Mouse (Mus musculus): Measurements from ENCODE around the gene Plin5.

Gene Plin5

DNA sequence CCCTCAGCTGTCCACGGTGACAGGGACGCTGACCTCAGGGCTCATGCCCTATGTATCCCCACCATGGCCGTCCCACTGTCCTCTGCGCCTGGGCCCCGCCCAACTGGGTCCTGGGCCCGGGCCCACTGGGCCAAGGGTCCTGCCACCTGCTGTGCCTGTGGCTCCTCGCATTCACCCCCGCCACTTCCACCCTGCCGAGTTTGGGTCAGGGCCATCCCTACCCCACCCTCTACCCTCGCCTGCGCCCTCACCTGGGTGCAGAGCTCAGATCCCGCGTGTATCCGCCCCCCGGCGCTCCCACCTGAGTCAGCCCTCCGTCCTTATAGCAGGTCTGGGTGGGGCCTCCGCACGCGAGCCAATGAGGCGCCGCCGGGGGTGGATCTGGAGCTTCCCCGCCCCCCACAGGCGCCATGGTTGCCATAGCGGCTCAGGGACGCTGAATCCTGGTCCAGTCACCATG is at the start of gene Plin5:
TSS of gene Plin5 (minus strand) at position 346 of the 460 bp plus-strand sequence.
- Histone ChIP-seq H3K27me3 (ENCODE audit: insufficient read depth, low read length) (peaks cover 58% of the 10 kb centered on the region), H3K4me3 (replicated peaks; ENCODE audit: low read length) (peak within 1 kb of the TSS; percentile 85), H3K9me3 (ENCODE audit: low read length) (peaks cover 3% of the 10 kb centered on the region), H3K36me3 (ENCODE audit: insufficient read depth, low read length) (no peaks in the 10 kb centered on the region), H3K4me1 (replicated peaks; ENCODE audit: low read depth, low read length) (peaks cover 57% of the 10 kb centered on the region)
- TF ChIP-seq NANOG (IDR thresholded peaks at IDR 0.05; ENCODE audit: borderline replicate concordance, low read length) (no peak), POU5F1 (IDR thresholded peaks at IDR 0.05; ENCODE audit: borderline replicate concordance, low read length) (no peak), CTCF (conservative IDR thresholded peaks at IDR 0.05; ENCODE audit: low read length) (no peak)

DNA sequence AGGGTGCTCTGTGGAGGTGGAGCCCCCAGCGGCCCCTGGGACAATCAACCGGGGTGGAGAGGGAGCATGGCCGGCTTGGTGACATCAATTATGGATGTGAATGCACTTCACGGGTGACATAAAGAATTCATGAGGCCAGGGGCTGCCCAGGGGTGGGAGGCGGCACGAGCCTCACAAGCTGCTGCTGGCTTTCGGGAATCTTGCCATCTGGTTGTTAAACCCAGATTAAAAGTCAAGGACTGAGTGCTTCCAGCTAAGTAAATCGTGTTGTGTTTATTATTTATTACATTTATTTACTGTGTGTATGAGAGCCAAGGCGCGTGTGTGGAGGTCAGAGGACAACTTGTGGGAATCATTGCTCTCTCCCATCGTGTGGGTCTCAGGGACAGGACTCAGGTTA is 48.3 kb upstream of the Plin5 start:
- no peak overlapping the region for H3K4me3 ChIP-seq (replicated peaks; ENCODE audit: low read length)
- H3K4me1 ChIP-seq (replicated peaks; ENCODE audit: low read depth, low read length) = peaks cover 52% of the 10 kb centered on the region
- no peaks in the 10 kb centered on the region for H3K9me3 ChIP-seq (ENCODE audit: low read length)
- peaks cover 13% of the 10 kb centered on the region for H3K27me3 ChIP-seq (ENCODE audit: insufficient read depth, low read length)
- TF ChIP-seq CTCF (conservative IDR thresholded peaks at IDR 0.05; ENCODE audit: low read length) = no peak
- TF ChIP-seq POU5F1 (IDR thresholded peaks at IDR 0.05; ENCODE audit: borderline replicate concordance, low read length) = no peak
- TF ChIP-seq NANOG (IDR thresholded peaks at IDR 0.05; ENCODE audit: borderline replicate concordance, low read length) = no peak
- no peaks in the 10 kb centered on the region for H3K36me3 ChIP-seq (ENCODE audit: insufficient read depth, low read length)

DNA sequence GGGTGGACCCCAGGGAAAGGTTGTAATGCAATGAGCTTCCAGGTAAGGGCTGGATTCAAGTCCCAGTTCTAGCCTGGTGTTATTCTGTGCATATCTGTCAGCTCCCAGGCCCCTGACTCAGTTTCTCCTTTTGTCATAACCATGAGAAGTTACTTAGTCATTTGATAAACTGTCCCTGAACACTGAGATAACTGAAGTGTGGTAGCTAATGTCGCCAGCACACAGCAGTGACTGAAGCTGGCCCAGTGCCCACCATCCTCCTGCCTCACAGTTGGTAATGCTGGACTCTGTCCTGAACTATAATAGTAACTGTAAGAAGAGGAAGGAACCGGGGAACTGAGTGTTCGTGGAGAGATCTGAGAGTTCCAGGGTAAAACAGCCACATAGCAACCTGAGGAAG is 47.1 kb upstream of the Plin5 start:
- Histone ChIP-seq H3K27me3 (ENCODE audit: insufficient read depth, low read length) (peaks cover 20% of the 10 kb centered on the region), H3K9me3 (ENCODE audit: low read length) (no peaks in the 10 kb centered on the region), H3K4me3 (replicated peaks; ENCODE audit: low read length) (no peak overlapping the region), H3K36me3 (ENCODE audit: insufficient read depth, low read length) (no peaks in the 10 kb centered on the region), H3K4me1 (replicated peaks; ENCODE audit: low read depth, low read length) (peaks cover 42% of the 10 kb centered on the region)
- TF ChIP-seq CTCF (conservative IDR thresholded peaks at IDR 0.05; ENCODE audit: low read length) (no peak), POU5F1 (IDR thresholded peaks at IDR 0.05; ENCODE audit: borderline replicate concordance, low read length) (no peak), NANOG (IDR thresholded peaks at IDR 0.05; ENCODE audit: borderline replicate concordance, low read length) (no peak)

DNA sequence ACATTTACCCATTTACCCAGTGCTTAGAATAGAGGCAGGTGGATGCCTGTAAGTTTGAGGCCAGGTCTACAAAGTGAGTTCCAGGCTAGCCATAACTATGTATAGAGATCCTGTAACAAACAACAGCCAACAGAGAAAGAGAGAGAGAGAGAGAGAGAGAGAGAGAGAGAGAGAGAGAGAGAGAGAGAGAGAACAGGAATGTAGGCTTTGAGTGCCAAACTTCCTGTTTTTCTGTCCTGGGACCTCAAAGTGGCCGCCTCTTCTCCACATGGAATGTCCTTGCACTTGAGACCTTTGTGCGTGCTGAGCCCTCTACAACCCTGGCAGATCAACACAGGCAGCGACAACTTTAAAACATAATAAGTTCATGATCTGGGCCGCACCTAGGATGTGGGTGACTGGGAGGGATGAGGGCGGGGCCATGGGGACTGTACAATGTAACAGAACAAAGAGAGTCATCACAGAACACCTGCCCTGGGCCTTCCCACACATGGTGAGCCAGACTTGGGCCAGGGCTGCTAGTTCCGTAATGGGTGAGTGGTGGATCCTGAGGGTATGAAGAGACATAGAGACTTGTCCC is 46.2 kb upstream of the Plin5 start:
- no peaks in the 10 kb centered on the region for H3K36me3 ChIP-seq (ENCODE audit: insufficient read depth, low read length)
- H3K9me3 ChIP-seq (ENCODE audit: low read length) = no peaks in the 10 kb centered on the region
- TF ChIP-seq POU5F1 (IDR thresholded peaks at IDR 0.05; ENCODE audit: borderline replicate concordance, low read length) (no peak), NANOG (IDR thresholded peaks at IDR 0.05; ENCODE audit: borderline replicate concordance, low read length) (no peak), CTCF (conservative IDR thresholded peaks at IDR 0.05; ENCODE audit: low read length) (no peak)
- H3K27me3 ChIP-seq (ENCODE audit: insufficient read depth, low read length) = peaks cover 27% of the 10 kb centered on the region
- peaks cover 41% of the 10 kb centered on the region for H3K4me1 ChIP-seq (replicated peaks; ENCODE audit: low read depth, low read length)
- no peak overlapping the region for H3K4me3 ChIP-seq (replicated peaks; ENCODE audit: low read length)

DNA sequence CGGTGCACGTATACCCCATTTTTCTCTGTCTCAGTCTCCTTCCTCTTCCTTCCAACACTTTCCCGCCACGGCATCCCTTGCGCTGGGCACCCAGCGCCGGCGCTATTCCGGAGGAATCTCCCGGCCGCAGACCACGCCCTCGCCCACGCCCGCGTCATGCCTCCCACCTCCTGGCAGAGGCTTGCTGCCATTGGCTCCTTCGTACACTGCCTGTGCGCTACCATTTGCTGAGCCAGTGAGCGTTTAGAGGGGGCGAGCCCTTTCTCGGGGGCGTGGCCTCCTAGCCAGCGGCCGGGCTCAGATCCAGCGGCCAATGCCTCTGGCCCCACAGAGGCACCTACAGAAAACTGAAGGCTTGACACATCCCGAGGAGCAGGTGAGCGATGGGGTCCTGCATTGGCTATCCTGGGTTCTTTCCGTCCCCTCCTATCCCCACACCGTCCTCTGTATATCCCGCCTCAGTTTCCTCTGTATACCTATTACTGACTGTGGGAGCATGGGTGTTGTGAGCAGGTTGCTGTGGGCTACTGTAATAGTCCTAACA is 44.9 kb upstream of the Plin5 start, which contains the start of gene Tnfaip8l1:
TSS of gene Tnfaip8l1 (plus strand) at position 247 of the 544 bp plus-strand sequence.
- Histone ChIP-seq H3K36me3 (ENCODE audit: insufficient read depth, low read length) (no peaks in the 10 kb centered on the region), H3K9me3 (ENCODE audit: low read length) (no peaks in the 10 kb centered on the region), H3K4me1 (replicated peaks; ENCODE audit: low read depth, low read length) (peaks cover 41% of the 10 kb centered on the region), H3K27me3 (ENCODE audit: insufficient read depth, low read length) (peaks cover 40% of the 10 kb centered on the region), H3K4me3 (replicated peaks; ENCODE audit: low read length) (peak within 1 kb of the TSS; percentile 78)
- TF ChIP-seq POU5F1 (IDR thresholded peaks at IDR 0.05; ENCODE audit: borderline replicate concordance, low read length) = no peak

DNA sequence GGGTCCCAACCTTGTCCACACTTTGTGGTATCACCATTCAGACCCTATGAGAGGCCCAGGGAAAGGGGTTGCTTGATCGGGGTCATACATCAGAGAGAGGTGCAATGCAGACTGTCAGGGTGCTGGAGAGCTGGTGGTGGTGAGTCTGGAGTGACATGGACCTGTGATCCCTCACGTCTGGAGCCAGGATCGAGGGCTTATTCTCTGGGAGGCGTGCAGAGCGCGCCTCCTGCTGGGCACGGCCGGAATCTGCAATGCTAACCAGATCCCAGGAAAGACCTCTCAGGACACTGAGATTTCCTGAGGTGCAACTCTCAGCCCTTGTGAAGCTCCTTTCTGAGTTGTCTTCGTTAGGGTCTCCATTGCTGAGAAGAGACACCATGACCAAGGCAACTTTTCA is 42.3 kb upstream of the Plin5 start:
- H3K4me3 ChIP-seq (replicated peaks; ENCODE audit: low read length) = no peak overlapping the region
- TF ChIP-seq NANOG (IDR thresholded peaks at IDR 0.05; ENCODE audit: borderline replicate concordance, low read length) (no peak), CTCF (conservative IDR thresholded peaks at IDR 0.05; ENCODE audit: low read length) (peak; percentile 98), POU5F1 (IDR thresholded peaks at IDR 0.05; ENCODE audit: borderline replicate concordance, low read length) (no peak)

DNA sequence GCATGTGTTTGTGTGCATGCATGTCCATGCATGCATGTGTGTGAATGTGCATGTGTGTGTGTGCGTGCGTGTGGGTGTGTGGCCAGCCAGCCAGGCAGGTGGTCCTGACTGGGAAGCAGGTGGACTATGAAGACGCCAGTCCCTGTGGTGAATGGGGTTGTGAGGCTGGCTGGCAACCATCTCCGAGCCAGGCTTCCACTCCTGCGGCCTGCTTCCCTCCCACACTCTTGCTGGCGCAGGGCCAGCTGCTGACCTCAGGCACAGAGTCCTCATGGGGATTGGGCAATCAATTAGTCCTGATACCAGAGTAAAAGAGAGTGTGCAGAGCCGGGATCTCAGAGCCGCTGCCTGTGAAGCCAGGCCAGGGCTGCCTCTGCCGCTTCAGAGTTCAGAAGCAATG is 36.2 kb upstream of the Plin5 start:
- Histone ChIP-seq H3K9me3 (ENCODE audit: low read length) (no peaks in the 10 kb centered on the region), H3K4me1 (replicated peaks; ENCODE audit: low read depth, low read length) (peaks cover 10% of the 10 kb centered on the region), H3K27me3 (ENCODE audit: insufficient read depth, low read length) (peaks cover 94% of the 10 kb centered on the region), H3K36me3 (ENCODE audit: insufficient read depth, low read length) (no peaks in the 10 kb centered on the region), H3K4me3 (replicated peaks; ENCODE audit: low read length) (no peak overlapping the region)
- TF ChIP-seq POU5F1 (IDR thresholded peaks at IDR 0.05; ENCODE audit: borderline replicate concordance, low read length) (no peak), NANOG (IDR thresholded peaks at IDR 0.05; ENCODE audit: borderline replicate concordance, low read length) (no peak), CTCF (conservative IDR thresholded peaks at IDR 0.05; ENCODE audit: low read length) (no peak)

More for the DNA sequence above, 42.3 kb upstream of the Plin5 start:
- no peaks in the 10 kb centered on the region for H3K36me3 ChIP-seq (ENCODE audit: insufficient read depth, low read length)
- peaks cover 66% of the 10 kb centered on the region for H3K27me3 ChIP-seq (ENCODE audit: insufficient read depth, low read length)
- H3K4me1 ChIP-seq (replicated peaks; ENCODE audit: low read depth, low read length) = peaks cover 36% of the 10 kb centered on the region
- no peaks in the 10 kb centered on the region for H3K9me3 ChIP-seq (ENCODE audit: low read length)

DNA sequence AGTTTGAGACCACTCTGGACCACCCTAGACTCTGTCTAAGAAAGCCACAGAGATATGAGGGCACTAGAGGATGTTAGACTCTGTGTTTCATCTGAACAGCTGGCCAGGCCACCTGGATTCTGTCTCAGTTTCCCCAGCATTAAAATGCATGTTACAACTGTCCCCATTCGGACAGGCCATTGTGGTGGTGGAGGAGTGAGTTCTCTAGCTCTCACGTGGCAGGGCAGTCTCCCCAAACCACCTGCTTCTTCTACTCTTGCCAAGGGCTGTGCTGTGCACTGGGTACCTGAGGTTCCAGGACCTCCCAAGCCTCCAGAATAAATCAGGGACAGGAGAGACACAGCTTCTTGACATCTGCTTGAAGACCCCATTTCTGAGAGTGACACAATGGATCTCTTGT is 32.5 kb upstream of the Plin5 start:
- Histone ChIP-seq H3K4me3 (replicated peaks; ENCODE audit: low read length) (no peak overlapping the region), H3K27me3 (ENCODE audit: insufficient read depth, low read length) (peaks cover 94% of the 10 kb centered on the region), H3K4me1 (replicated peaks; ENCODE audit: low read depth, low read length) (peaks cover 33% of the 10 kb centered on the region), H3K36me3 (ENCODE audit: insufficient read depth, low read length) (no peaks in the 10 kb centered on the region), H3K9me3 (ENCODE audit: low read length) (no peaks in the 10 kb centered on the region)
- no peak for TF ChIP-seq NANOG (IDR thresholded peaks at IDR 0.05; ENCODE audit: borderline replicate concordance, low read length)
- TF ChIP-seq CTCF (conservative IDR thresholded peaks at IDR 0.05; ENCODE audit: low read length) = no peak
- TF ChIP-seq POU5F1 (IDR thresholded peaks at IDR 0.05; ENCODE audit: borderline replicate concordance, low read length) = no peak

Measured in E14TG2a.4 (cell line).